Mouse (Mus musculus) CH12.LX (cell line): ENCODE results near the gene Kcne3. TPM values are rescaled to one million over a fixed set of nuclear protein-coding genes. Genes with fewer than 3 reads are reported as not detected.

Experiments
- DNase-seq: peaks from one replicate; pipeline ENCODE4 v3.0.0-alpha.2; 2013; ENCODE audit errors: extremely low read depth
- H3K27ac ChIP-seq: 2 replicates; pipeline ENCODE4 v1.5.1; 2012; ENCODE audit warnings: low read depth, mild to moderate bottlenecking, control low read depth, moderate library complexity; ENCODE audit not compliant: insufficient read depth
- H3K27me3 ChIP-seq: replicated peaks from 2 replicates; pipeline ENCODE3; 2012; ENCODE audit warnings: inconsistent platforms
- H3K36me3 ChIP-seq, 2 experiments: replicated peaks in 1 of 2; 2 replicates each; pipeline versions ENCODE3 to v1.6.1; 2012; ENCODE audit warnings: inconsistent platforms in 1 of 2, low read length in 1 of 2, mild to moderate bottlenecking in 1 of 2, mixed read lengths in 1 of 2, moderate library complexity in 1 of 2; ENCODE audit not compliant: control insufficient read depth in 1 of 2, insufficient read depth in 1 of 2
- H3K4me1 ChIP-seq, 2 experiments: 2 replicates each; pipeline ENCODE4 v1.6.1; 2012; ENCODE audit warnings: inconsistent platforms in 1 of 2, moderate library complexity in 1 of 2; ENCODE audit not compliant: insufficient read depth in 2 of 2, control insufficient read depth in 1 of 2
- H3K4me2 ChIP-seq: 2 replicates; pipeline ENCODE4 v1.6.1; 2012; ENCODE audit warnings: low read depth, mild to moderate bottlenecking, control low read depth; ENCODE audit not compliant: poor library complexity, insufficient read depth, severe bottlenecking
- H3K4me3 ChIP-seq, 3 experiments: fragments of 150-350 bp in 1 of 3; sonication (generic) in 1 of 3; replicated peaks in 1 of 3; 2 replicates each; pipeline versions ENCODE3 to v1.5.1; 2011 to 2012; ENCODE audit warnings: low read depth in 2 of 3, low read length in 2 of 3, mild to moderate bottlenecking in 2 of 3, moderate library complexity in 2 of 3, control low read depth in 1 of 3, improper control_type of control experiment in 1 of 3, inconsistent platforms in 1 of 3, mixed read lengths in 1 of 3; ENCODE audit not compliant: poor library complexity in 1 of 3
- H3K79me2 ChIP-seq: replicated peaks from 2 replicates; pipeline ENCODE4 v1.6.1; 2012; ENCODE audit warnings: mild to moderate bottlenecking, moderate library complexity; ENCODE audit not compliant: control insufficient read depth, poor library complexity, insufficient read depth, severe bottlenecking; ENCODE audit errors: extremely low read depth
- H3K9ac ChIP-seq: 2 replicates; pipeline ENCODE4 v1.6.1; 2012; ENCODE audit warnings: low read depth, mild to moderate bottlenecking, control low read depth, moderate library complexity; ENCODE audit not compliant: insufficient read depth
- H3K9me3 ChIP-seq: replicated peaks from 2 replicates; pipeline ENCODE3; 2012; ENCODE audit warnings: low read length, inconsistent platforms, mixed read lengths
- CTCF ChIP-seq, 2 experiments: IDR thresholded peaks in 1 of 2; conservative IDR thresholded peaks in 1 of 2; 2 replicates each; pipeline ENCODE4 v1.5.1; 2011 to 2012; ENCODE audit warnings: low read depth in 2 of 2, low read length in 2 of 2, improper control_type of control experiment in 1 of 2, inconsistent platforms in 1 of 2, mild to moderate bottlenecking in 1 of 2, moderate library complexity in 1 of 2
- E2F4 ChIP-seq: IDR thresholded peaks from 2 replicates; pipeline ENCODE4 v1.6.1; 2011; ENCODE audit warnings: low read depth, low read length, improper control_type of control experiment; ENCODE audit not compliant: insufficient replicate concordance
- ELF1 ChIP-seq: IDR thresholded peaks from 2 replicates; pipeline ENCODE4 v1.6.1; 2014; ENCODE audit warnings: low read depth, mild to moderate bottlenecking, inconsistent platforms, low read length, improper control_type of control experiment
- ETS1 ChIP-seq: conservative IDR thresholded peaks from 2 replicates; pipeline ENCODE4 v1.6.1; 2012; ENCODE audit warnings: low read depth, mild to moderate bottlenecking, inconsistent platforms, low read length, improper control_type of control experiment, moderate library complexity
- HCFC1 ChIP-seq: IDR thresholded peaks from 2 replicates; pipeline ENCODE4 v1.6.1; 2012; ENCODE audit warnings: low read depth, mild to moderate bottlenecking, inconsistent platforms, low read length, improper control_type of control experiment
- IRF4 ChIP-seq: IDR thresholded peaks from 2 replicates; pipeline ENCODE4 v1.6.1; 2014; ENCODE audit warnings: low read depth, mild to moderate bottlenecking, inconsistent platforms, low read length, improper control_type of control experiment
- JUN ChIP-seq: IDR thresholded peaks from 2 replicates; pipeline ENCODE4 v1.6.1; 2011; ENCODE audit warnings: low read depth, mild to moderate bottlenecking, low read length, improper control_type of control experiment, moderate library complexity; ENCODE audit not compliant: insufficient read depth
- JUND ChIP-seq: conservative IDR thresholded peaks from 2 replicates; pipeline ENCODE4 v1.6.1; 2011; ENCODE audit warnings: low read depth, low read length, improper control_type of control experiment
- KAT2A ChIP-seq: IDR thresholded peaks from 2 replicates; pipeline ENCODE4 v1.6.1; 2012; ENCODE audit warnings: low read length, improper control_type of control experiment, inconsistent platforms; ENCODE audit not compliant: insufficient replicate concordance
- MAFK ChIP-seq: IDR thresholded peaks from 2 replicates; pipeline ENCODE4 v1.6.1; 2011; ENCODE audit warnings: low read length, improper control_type of control experiment; ENCODE audit not compliant: insufficient replicate concordance
- MAZ ChIP-seq: IDR thresholded peaks from 2 replicates; pipeline ENCODE4 v1.6.1; 2012; ENCODE audit warnings: low read depth, mild to moderate bottlenecking, inconsistent platforms, low read length, improper control_type of control experiment, moderate library complexity
- MEF2A ChIP-seq: IDR thresholded peaks from 2 replicates; pipeline ENCODE4 v1.6.1; 2014; ENCODE audit warnings: low read depth, mild to moderate bottlenecking, inconsistent platforms, low read length, improper control_type of control experiment, borderline replicate concordance
- MXI1 ChIP-seq: IDR thresholded peaks from 2 replicates; pipeline ENCODE4 v1.6.1; 2011; ENCODE audit warnings: mild to moderate bottlenecking, low read depth, low read length, improper control_type of control experiment
- MYC ChIP-seq: IDR thresholded peaks from 2 replicates; pipeline ENCODE4 v1.6.1; 2011; ENCODE audit warnings: low read depth, mild to moderate bottlenecking, improper control_type of control experiment, low read length
- NELFE ChIP-seq: IDR thresholded peaks from 2 replicates; pipeline ENCODE4 v1.6.1; 2011; ENCODE audit warnings: low read depth, low read length, improper control_type of control experiment
- NRF1 ChIP-seq: IDR thresholded peaks from 2 replicates; pipeline ENCODE4 v1.6.1; 2014; ENCODE audit warnings: low read depth, mild to moderate bottlenecking, inconsistent platforms, low read length, improper control_type of control experiment, moderate library complexity
- PAX5 ChIP-seq: IDR thresholded peaks from 2 replicates; pipeline ENCODE4 v1.6.1; 2012; ENCODE audit warnings: low read length, inconsistent platforms, mixed read lengths
- POLR2A ChIP-seq: IDR thresholded peaks from 2 replicates; pipeline ENCODE4 v1.6.1; 2011; ENCODE audit warnings: low read depth, mild to moderate bottlenecking, improper control_type of control experiment, low read length
- POLR2AphosphoS2 ChIP-seq: IDR thresholded peaks from 2 replicates; pipeline ENCODE4 v1.6.1; 2011; ENCODE audit warnings: low read depth, low read length, improper control_type of control experiment
- RAD21 ChIP-seq: IDR thresholded peaks from 2 replicates; pipeline ENCODE4 v1.6.1; 2011; ENCODE audit warnings: low read depth, mild to moderate bottlenecking, low read length, improper control_type of control experiment, moderate library complexity
- RCOR1 ChIP-seq: conservative IDR thresholded peaks from 2 replicates; pipeline ENCODE4 v1.6.1; 2012; ENCODE audit warnings: low read depth, mild to moderate bottlenecking, inconsistent platforms, low read length, improper control_type of control experiment
- SIN3A ChIP-seq: IDR thresholded peaks from 2 replicates; pipeline ENCODE4 v1.6.1; 2012; ENCODE audit warnings: low read length, improper control_type of control experiment, inconsistent platforms
- SMC3 ChIP-seq: IDR thresholded peaks from 2 replicates; pipeline ENCODE4 v1.6.1; 2011; ENCODE audit warnings: low read depth, low read length, improper control_type of control experiment
- TBP ChIP-seq: conservative IDR thresholded peaks from 2 replicates; pipeline ENCODE4 v1.6.1; 2011; ENCODE audit warnings: low read depth, low read length, improper control_type of control experiment
- UBTF ChIP-seq: IDR thresholded peaks from 2 replicates; pipeline ENCODE4 v1.6.1; 2012; ENCODE audit warnings: low read depth, mild to moderate bottlenecking, inconsistent platforms, low read length, improper control_type of control experiment, moderate library complexity
- USF1 ChIP-seq: IDR thresholded peaks from 2 replicates; pipeline ENCODE4 v1.6.1; 2014; ENCODE audit warnings: low read depth, mild to moderate bottlenecking, inconsistent platforms, low read length, improper control_type of control experiment
- USF2 ChIP-seq: conservative IDR thresholded peaks from 2 replicates; pipeline ENCODE4 v1.6.1; 2011; ENCODE audit warnings: low read depth, low read length, improper control_type of control experiment
- ZKSCAN1 ChIP-seq: IDR thresholded peaks from 2 replicates; pipeline ENCODE4 v1.6.1; 2012; ENCODE audit warnings: low read depth, inconsistent platforms, low read length, improper control_type of control experiment, borderline replicate concordance
- ZNF384 ChIP-seq: IDR thresholded peaks from 2 replicates; pipeline ENCODE4 v1.6.1; 2012; ENCODE audit warnings: low read depth, low read length, improper control_type of control experiment, inconsistent platforms
- dilution Hi-C: fragments of 300-500 bp; cut with MboI; formaldehyde crosslinking; loops from 2 replicates; pipeline ENCODE4 v1.14.3; 2020; ENCODE audit warnings: low sequenced_read_pairs; ENCODE audit not compliant: extremely low pct_unique_long_range_greater_than_20kb, extremely low pct_ligation_motif_present
- in situ Hi-C: fragments of 300-500 bp; cut with MboI; formaldehyde crosslinking; loops from 3 replicates; pipeline ENCODE4 v1.14.3; 2019; ENCODE audit warnings: low sequenced_read_pairs, low pct_ligation_motif_present, low pct_unique_long_range_greater_than_20kb, mixed read lengths
- polyA plus RNA-seq: library from polyadenylated mRNA; unstranded; fragments of >175 nt; gene quantifications from 2 replicates; pipeline ENCODE4 v1.2.1, GENCODE M21; 2012; ENCODE audit warnings: low read depth; ENCODE audit not compliant: insufficient read length
- total RNA-seq, 2 experiments: library from RNA; depleted of rRNA; stranded (reverse); fragments of 300-350 nt in 1 of 2; fragments of >200 nt in 1 of 2; gene quantifications; 2 replicates each; pipeline ENCODE4 v1.2.3; 2012 to 2014

Gene Kcne3
- total and polyA plus RNA-seq, 3 experiments, result not detected

- no peak for TF ChIP-seq HCFC1
- no peak overlapping the region for H3K27ac ChIP-seq
- H3K9ac ChIP-seq, result no peak overlapping the region
Measured at GRCm38 (mm10) chr7:100216601-100217565, 40.6 kb downstream of the Kcne3 start.

GRCm38 (mm10) chr7:100227158-100227875 lies 51.0 kb downstream of the Kcne3 start, which contains the start of gene Pgm2l1:
Gene Pgm2l1, plus strand, starts transcription at chr7:100227394.
- dilution Hi-C loops, result no loop called here
- Histone ChIP-seq H3K79me2 (no peaks in the 10 kb centered on the region), H3K9ac (peak within 1 kb of the TSS; percentile 52), H3K4me3 (peak within 1 kb of the TSS; percentile 54 to 75 (median 72)), H3K4me2 (peak within 1 kb of the TSS; percentile 95), H3K27me3 (peaks cover 2% of the 10 kb centered on the region), H3K9me3 (no peaks in the 10 kb centered on the region), H3K4me1 (peaks cover 2 to 17% of the 10 kb centered on the region in 2 experiments; a peak in 3 of 4 replicates), H3K36me3 (no peaks in the 10 kb centered on the region), H3K27ac (no peak within 1 kb of the TSS)
- in situ Hi-C loops, result no loop called here
- peak; percentile 93 for DNase-seq
- TF ChIP-seq MYC (no peak), SMC3 (no peak), USF1 (peak; percentile 42), ETS1 (peak; percentile 74), KAT2A (peak; percentile 83; the same call in 1 of the 2 replicates), MEF2A (peak; percentile 48), NRF1 (peak; percentile 73), ZNF384 (no peak), MXI1 (peak; percentile 92), MAFK (no peak), POLR2AphosphoS2 (no peak), RCOR1 (no peak), ELF1 (peak; percentile 40; the same call in 1 of the 2 replicates), PAX5 (no peak), SIN3A (peak; percentile 83; the same call in 1 of the 2 replicates), IRF4 (peak; percentile 61), JUND (no peak), E2F4 (peak; percentile 60; the same call in 1 of the 2 replicates), CTCF (conservative IDR thresholded peaks at IDR 0.05 in 1 of 2, IDR thresholded peaks at IDR 0.05 in 1 of 2; ENCODE audit: low read depth in 2 of 2, low read length in 2 of 2) (no peak), TBP (no peak), USF2 (no peak), JUN (no peak), NELFE (no peak), POLR2A (peak; percentile 62), ZKSCAN1 (no peak), UBTF (no peak), RAD21 (no peak), MAZ (peak; percentile 78; the same call in 1 of the 2 replicates)

More at GRCm38 (mm10) chr7:100216601-100217565, 40.6 kb downstream of the Kcne3 start:
- no peak overlapping the region for H3K4me3 ChIP-seq
- H3K79me2 ChIP-seq, result no peaks in the 10 kb centered on the region
- no peaks in the 10 kb centered on the region for H3K36me3 ChIP-seq
- in situ Hi-C loops, result no loop called here
- no peaks in the 10 kb centered on the region for H3K9me3 ChIP-seq
- peaks cover 0 to 15% of the 10 kb centered on the region in 2 experiments; a peak in 3 of 4 replicates for H3K4me1 ChIP-seq
- DNase-seq, result no peak
- H3K27me3 ChIP-seq, result no peaks in the 10 kb centered on the region
- no peak overlapping the region for H3K4me2 ChIP-seq
- dilution Hi-C loops, result no loop called here
